Mouse (Mus musculus) olfactory bulb, adult 2 months (tissue): ENCODE results near the gene Thsd7b.

ENCODE experiments used
- CTCF ChIP-seq: fragments of 200-500 bp; IDR thresholded peaks from 2 replicates; pipeline ENCODE4 v1.5.1; 2012; ENCODE audit warnings: low read depth, mild to moderate bottlenecking, low read length, moderate library complexity; ENCODE audit not compliant: insufficient read depth
- POLR2A ChIP-seq: fragments of 200-500 bp; IDR thresholded peaks from 2 replicates; pipeline ENCODE4 v1.6.1; 2012; ENCODE audit warnings: mild to moderate bottlenecking, low read depth, low read length, moderate library complexity; ENCODE audit not compliant: insufficient read depth

DNA sequence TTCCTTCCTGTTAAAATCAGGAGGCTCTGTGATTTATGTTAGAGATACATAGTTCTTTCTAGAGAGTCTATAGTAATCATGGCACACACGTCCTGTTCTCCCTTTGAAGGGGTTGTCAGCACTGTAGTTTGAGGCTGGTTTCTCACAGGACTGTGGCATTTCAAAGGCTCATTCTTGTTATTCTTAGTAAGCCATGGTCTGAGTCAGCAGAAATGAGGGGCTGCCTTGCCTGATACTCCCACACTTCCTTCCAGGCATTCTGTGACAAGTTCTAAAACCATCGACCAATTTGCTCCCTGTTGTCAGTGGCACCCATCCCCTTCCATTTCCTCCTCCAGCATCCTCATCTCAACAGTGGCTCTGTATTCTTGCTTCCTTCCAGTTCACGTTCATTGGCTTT lies 384.9 kb downstream of the Thsd7b start:
- TF ChIP-seq POLR2A (no peak), CTCF (no peak)
